Mouse (Mus musculus) liver, embryonic 14.5 days (tissue): Measurements from ENCODE around the gene Clybl.

Experiments
- CTCF ChIP-seq: IDR thresholded peaks from 2 replicates; pipeline ENCODE4 v1.5.1; 2016; ENCODE audit warnings: antibody characterized with exemption, low read depth, control low read depth
- EP300 ChIP-seq: IDR thresholded peaks from 2 replicates; pipeline ENCODE4 v1.6.1; 2016; ENCODE audit warnings: antibody characterized with exemption, low read depth

GRCm38 (mm10) chr14:122361807-122362206 is 180.3 kb downstream of the Clybl start:
- TF ChIP-seq EP300 (no peak), CTCF (no peak)
